Mouse (Mus musculus): ENCODE results near the gene Ncaph2.

- TF ChIP-seq CTCF (IDR thresholded peaks at IDR 0.05; ENCODE audit: control insufficient read depth, insufficient read depth, insufficient read length) = peak; percentile 92
- TF ChIP-seq USF1 (IDR thresholded peaks at IDR 0.05; ENCODE audit: low read depth) = peak; percentile 80
- TF ChIP-seq MYOG (IDR thresholded peaks at IDR 0.05; ENCODE audit: control insufficient read depth, extremely low read depth, insufficient read length) = no peak
- TF ChIP-seq MAX (IDR thresholded peaks at IDR 0.05) = peak; percentile 97
- no peak for TF ChIP-seq FOSL1 (IDR thresholded peaks at IDR 0.05; ENCODE audit: insufficient read depth, low read length, poor library complexity, severe bottlenecking)
Observed at GRCm38 (mm10) chr15:89373762-89374248, 18.3 kb downstream of the Ncaph2 start, which contains the start of gene Sco2.

Measured in C2C12 (cell line).